Mouse (Mus musculus) cerebellum, postnatal 36 days (tissue): Measurements from ENCODE around the gene Omt2a.
"Not testable (repeated sequence)": the region's sequence is repeated elsewhere in the genome, so short reads cannot be mapped to it uniquely, and the experiment has no call there.

Experiments used
- DNase-seq, 2 experiments: peaks; one replicate each; pipeline ENCODE4 v3.0.0; 2021 to 2022; ENCODE audit warnings: mixed read lengths in 2 of 2

Gene Omt2a

DNA sequence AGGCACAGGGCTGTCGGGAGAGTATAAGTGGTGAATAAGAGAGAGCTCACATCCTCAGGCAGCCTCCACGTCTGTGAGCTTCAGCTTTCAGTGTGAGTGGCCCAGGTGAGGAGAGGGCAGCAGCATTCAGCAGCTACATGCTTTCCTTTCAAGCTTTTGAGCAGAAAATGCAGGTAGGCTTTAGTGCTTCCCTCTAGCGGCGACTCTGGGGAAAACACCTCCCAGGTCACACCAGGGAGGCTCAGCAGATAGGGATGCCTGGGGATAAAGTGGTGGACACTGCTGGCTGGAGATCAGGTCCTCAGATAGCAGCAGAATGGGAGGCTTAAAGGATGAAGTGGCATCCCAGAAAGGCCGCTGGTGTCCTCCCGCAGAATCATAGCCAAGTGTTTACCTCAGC is 18.5 kb downstream of the Omt2a start:
- DNase-seq = peak; percentile 34 to 42

DNA sequence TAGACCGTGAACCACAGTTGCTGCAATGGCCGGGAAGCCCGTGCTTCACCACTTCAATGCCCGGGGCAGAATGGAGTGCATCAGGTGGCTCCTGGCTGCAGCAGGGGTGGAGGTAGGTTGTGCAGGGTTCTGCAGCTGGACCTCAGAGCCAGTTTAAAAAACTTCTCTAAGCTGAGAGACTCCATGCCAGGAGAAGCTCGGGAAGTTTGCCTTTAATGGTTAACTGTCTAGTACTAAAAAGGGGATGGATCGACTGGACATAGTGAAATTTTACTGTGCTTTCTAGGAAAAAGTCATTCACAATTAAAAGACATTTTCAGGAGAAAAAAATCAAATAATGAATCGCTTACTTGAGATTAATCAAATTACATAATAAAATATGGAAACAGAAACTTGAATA is 19.8 kb downstream of the Omt2a start:
- not testable (repeated sequence) for DNase-seq

GRCm38 (mm10) chr9:78293683-78294082 is 20.9 kb downstream of the Omt2a start:
- DNase-seq = not testable (repeated sequence)

DNA sequence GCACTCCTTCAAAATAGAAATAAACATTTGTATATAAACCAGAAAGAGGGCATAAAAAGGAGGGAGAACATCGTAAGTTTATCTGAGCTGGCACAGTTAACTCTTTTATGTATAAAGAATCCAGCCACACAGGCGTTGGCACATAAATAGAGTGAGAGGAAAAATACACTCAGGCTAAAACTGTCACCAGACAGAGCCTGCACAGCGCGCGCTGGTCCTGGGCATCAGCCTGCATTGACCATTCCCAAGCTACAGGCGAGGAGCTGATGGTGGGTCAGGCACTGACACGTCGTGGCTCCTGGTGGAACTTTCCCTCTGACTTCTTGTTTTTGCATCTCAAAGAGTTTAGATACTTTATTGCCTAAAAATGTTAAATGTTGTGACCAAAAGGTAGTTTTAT is 22.1 kb downstream of the Omt2a start:
- not testable (repeated sequence) for DNase-seq

DNA sequence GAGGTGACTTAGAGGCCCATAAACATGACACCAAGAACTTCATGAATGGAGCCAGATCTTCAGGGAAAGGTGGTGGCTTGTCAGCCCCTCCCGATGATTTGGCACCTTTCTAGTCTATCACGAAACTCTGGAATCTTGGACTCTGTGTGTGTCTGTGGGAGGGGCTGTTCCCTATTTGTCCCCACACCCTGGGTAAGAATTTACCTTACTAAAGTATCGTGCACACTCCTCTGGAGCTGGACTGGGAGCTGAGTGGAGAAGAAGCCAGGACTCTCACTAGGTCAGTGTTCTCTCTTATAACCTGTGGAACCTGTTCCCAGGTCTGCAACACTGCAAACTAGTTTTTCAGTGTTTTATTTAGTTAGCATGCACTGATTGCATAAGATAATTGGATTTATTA is 24.9 kb downstream of the Omt2a start, which contains the start of gene Gm10639:
TSS of gene Gm10639 (plus strand) at position 201 of the 400 bp plus-strand sequence.
- DNase-seq = not testable (repeated sequence)

DNA sequence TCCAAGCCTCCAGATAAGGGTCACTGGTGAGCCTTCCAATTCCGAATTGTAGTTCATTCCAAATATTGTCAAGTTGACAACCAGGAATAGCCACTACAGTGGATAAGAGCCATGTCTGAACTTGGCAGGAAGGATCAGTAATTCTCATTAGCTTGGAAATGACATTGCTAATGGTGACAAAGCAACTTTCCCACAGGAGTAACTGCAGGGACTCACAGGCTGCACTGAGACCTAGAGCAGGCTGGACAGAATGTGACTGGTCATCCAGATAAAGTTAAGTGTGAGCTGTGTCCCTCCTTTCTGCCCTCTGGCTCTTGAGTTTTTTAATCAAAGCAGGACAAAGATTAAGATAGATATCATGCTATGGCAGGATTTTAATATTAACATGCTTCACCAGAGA is 25.5 kb downstream of the Omt2a start:
- DNase-seq = not testable (repeated sequence)

DNA sequence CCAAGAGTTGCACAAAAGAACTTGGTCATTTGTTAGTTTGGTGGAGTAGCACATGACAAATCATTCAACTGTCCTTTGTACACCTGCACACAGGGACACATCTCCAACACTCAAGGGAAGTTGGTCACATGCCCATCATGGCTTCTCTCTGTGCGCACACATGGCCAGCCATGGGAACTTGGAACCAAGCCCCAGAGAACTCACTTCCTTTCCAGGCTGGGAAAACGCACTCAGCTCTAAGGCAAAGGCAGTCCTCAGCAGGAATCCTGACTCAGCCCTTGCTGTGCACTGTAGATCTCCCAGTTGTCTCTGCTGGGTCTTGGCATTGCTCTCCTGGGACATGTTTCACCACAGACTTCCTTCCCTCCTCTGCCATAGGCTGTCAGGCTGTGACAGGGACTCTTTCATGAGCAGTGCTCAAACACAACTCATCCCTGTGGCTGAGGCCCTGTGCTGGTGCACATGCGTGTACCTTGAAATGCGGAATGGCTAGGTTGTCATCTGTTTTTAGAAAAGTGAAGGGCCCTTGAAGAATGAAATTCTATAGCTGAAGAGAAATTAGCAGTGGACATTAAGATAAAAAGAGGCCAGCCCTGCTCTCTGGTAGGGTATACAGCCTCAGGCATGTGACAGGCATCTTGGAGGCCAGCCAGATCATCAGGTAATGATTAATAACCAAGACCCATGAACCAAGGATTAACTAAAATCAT is 32.4 kb downstream of the Omt2a start:
- DNase-seq = not testable (repeated sequence)

- DNase-seq = not testable (repeated sequence)
These were observed 43.7 kb downstream of the Omt2a start for GRCm38 (mm10) chr9:78270945-78271344.
